Mouse (Mus musculus) left cerebral cortex, adult 9 months (tissue): ENCODE data around the gene Vash1.

Experiments
- DNase-seq, 2 experiments: peaks; one replicate each; pipeline ENCODE4 v3.0.0; 2022; ENCODE audit warnings: low spot score in 2 of 2

Gene Vash1

DNA sequence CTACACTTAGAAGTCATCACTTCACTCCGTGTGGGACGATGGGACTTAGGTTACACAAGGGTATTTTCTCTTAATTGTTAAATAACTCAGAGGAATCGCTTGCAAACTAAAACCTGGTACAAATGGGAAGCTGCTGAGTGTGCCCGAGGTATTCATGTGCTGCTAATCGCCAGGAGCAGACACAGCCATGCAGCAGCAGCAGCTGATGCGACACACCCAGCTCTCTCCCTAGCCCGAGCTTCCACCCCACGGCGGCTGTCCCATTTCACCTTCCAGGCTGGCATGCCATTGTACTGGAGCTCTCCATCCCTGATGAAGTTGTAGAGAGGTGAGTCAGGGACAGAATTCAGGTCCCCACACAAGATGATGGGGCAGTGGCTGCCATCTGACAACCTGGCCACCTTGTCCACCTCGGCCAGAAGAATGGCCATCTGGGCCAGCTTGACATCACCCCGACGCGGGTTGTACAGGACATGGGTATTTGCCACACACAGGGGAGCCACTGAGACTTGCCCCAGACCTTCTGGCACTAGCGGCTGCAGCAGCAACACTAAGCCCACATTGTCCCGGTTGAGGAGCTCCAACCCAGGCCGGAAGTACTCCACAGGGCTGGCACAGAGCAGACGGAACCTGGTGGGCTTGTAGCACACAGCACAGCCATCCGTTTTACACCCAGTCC lies 41.6 kb downstream of the Vash1 start:
- DNase-seq, result no peak

DNA sequence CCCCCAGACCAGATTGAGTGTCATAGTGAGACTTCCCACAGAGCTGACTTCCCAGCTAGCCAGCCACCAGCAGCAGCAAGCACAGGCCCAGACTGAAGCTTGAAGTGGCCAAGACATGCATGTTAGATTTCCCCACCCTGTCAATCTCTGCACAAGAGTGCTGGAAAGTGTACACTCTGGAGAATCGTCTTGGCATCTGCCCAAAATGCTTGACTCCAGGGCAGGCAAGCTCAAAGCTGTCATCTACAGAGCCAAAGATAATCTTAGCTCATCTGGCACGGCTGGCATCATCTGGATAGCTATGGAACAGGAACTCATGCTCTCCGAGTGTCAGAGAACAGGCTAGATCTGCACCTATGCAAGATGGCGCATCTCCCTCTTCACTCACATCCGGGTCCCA lies 43.0 kb downstream of the Vash1 start:
- no peak for DNase-seq

DNA sequence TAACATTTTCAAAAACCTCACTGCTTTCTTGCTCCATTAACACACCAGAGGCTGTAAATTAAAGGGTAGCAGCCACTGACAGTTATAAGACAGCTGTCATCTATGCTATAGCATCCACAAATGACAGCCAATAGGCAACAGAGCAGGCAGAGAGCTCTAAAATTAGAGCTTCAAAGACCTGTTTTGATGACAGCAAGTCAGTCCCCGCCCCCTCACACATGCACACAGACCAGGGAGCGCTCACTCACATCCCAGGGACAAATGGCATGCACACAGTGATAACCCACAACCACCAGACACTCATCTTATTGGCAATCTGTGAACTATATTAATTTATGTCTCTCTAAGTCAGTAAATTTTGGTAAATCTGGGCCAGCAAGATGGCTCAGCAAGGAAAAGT lies 45.8 kb downstream of the Vash1 start:
- no peak for DNase-seq

DNA sequence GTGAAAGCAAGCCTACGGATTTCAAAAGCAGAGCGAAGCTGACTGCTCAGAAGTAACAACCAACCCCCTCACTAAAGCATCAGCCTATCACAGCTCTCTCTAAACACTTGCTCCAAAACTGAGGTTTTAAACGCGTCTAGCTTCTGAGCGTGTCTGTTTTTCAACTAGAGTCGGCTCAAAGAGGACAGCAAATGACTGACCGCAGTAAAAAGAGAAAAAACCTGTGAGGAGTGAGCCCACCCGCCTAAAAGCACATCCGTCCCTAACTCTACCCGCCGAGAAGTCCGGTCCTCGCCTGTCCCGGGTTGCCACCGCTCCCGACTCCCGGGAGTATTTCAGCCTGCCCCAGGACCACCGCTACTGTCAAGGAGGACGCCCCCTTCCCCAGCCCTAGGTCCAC lies 47.2 kb downstream of the Vash1 start:
- DNase-seq, result no peak

DNA sequence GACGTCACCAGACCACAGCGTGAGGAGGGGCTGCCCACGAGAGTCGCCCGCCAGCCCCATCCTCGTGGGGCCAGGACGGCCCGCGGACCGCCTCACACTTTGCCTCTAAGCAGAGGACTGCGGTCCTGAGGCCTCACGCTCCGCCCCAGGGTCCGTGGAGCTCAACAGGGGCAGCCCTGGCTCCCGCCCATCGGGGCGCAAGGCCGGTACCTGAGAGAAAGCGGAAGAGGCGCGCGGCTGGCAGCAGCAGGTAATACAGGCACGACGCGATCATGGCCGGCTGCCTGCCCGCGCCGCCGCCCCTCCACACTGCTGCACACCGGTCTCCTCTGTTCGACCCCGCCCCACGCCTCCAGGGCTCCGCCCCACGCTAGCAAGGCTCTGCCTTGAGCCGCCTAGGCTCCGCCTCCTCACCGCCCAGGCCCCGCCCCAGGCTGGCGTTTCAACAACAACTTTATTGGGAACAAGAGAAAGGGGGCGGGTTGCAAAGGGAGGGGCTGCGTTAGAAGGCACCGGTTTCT lies 47.7 kb downstream of the Vash1 start, which contains the start of gene Angel1:
TSS of gene Angel1 (minus strand) at position 341 of the 521 bp plus-strand sequence.
- DNase-seq, result peak; percentile 88 to 96

DNA sequence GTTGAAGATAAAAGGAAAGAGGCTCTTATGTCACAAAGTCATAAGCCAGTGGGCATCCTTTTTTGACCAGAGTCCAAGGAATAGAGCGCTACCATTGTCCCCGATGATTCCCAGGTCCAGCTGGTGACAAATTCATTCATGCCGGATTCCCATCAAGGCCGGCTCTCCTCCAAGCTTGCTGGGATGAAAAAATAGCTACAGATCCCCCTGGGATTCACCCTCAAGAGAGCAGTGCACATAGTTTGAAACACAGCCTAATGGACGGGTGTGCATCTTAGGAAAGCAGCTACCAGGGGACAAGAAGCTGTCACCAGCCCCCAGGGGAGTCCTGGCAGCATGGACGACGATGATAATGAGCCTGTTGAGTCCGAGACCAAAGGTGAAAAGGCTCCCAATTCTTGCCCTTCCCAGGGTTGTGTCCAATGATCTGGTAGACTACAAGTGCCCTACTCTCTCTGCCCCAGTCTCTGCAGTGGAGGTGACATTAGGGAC lies 55.9 kb downstream of the Vash1 start, which contains the start of gene Lrrc74a:
TSS of gene Lrrc74a (plus strand) at position 51 of the 492 bp plus-strand sequence.
- DNase-seq, result no peak
